Mouse (Mus musculus) limb, embryonic 10.5 days (tissue): Measurements from ENCODE around the gene Rgs3. TPM values are rescaled to one million over a fixed set of nuclear protein-coding genes. Genes with fewer than 3 reads are reported as not detected.
A peak's percentile ranks its signal among the peaks of the same experiment; 100 is the strongest.

Source experiments
- DNase-seq: peaks from one replicate; pipeline ENCODE4 v3.0.0-alpha.2; 2017; ENCODE audit warnings: low spot score
- H3K27ac ChIP-seq: fragments of 300-500 bp; sonication (generic); 2 replicates; pipeline ENCODE4 v1.5.1; 2016; ENCODE audit warnings: mild to moderate bottlenecking
- H3K27me3 ChIP-seq: fragments of 300-500 bp; sonication (generic); 2 replicates; pipeline ENCODE4 v1.6.1; 2016; ENCODE audit warnings: low read depth, mild to moderate bottlenecking; ENCODE audit not compliant: poor library complexity, severe bottlenecking
- H3K36me3 ChIP-seq: fragments of 300-500 bp; sonication (generic); 2 replicates; pipeline ENCODE4 v1.6.1; 2016; ENCODE audit warnings: mild to moderate bottlenecking, moderate library complexity
- H3K4me1 ChIP-seq: fragments of 300-500 bp; sonication (generic); 2 replicates; pipeline ENCODE4 v1.6.1; 2016
- H3K4me3 ChIP-seq: fragments of 300-500 bp; sonication (generic); 2 replicates; pipeline ENCODE4 v1.5.1; 2016; ENCODE audit warnings: mild to moderate bottlenecking, moderate library complexity
- H3K9me3 ChIP-seq: fragments of 300-500 bp; sonication (generic); replicated peaks from 2 replicates; pipeline ENCODE4 v1.6.1; 2016; ENCODE audit warnings: mild to moderate bottlenecking
- WGBS: fragments of 180-500 bp; shearing (Covaris S2); methylation state at CpG from one replicate; pipeline ENCODE4 v1.1.7; 2016; 5-methylcytosine and 5-hydroxymethylcytosine counted together
- polyA plus RNA-seq: library from polyadenylated mRNA; unstranded; fragments of >200 nt; fragmentation: Nextera tagmentation; extraction: Ambion mirVana; gene quantifications from 2 replicates; pipeline ENCODE4 v1.2.1, GENCODE M21; 2016

Gene Rgs3
- polyA plus RNA-seq, 1 experiment from 2014 or later: 38.2 TPM

DNA sequence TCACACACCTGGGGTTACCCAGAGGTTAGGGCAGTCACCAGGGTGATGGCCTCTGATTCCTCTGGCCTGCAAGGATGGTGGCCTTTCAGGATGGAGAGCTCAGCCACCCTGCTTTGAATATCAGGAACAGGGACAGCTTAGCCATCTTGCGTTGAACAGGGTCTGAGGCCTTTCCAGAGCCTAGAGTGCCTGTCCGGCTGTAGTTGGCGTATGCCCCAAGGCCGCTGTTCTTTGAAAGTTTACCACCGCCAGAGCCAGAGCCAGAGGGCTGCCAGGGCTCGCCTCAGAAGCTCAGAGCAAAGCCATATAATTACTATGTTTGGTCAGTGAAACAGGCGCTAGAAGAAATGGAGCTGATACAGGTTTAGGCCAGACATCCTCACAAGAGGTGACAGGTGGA, 68.9 kb downstream of the Rgs3 start:
- DNase-seq: no peak
- WGBS: 72% methylated on average over 7 of the region's 7 CpGs
- Histone ChIP-seq H3K36me3 (no peaks in the 10 kb centered on the region), H3K4me3 (no peak overlapping the region), H3K4me1 (peaks cover 76% of the 10 kb centered on the region), H3K27ac (peak overlapping the region; percentile 2; the same call in 1 of the 2 replicates), H3K27me3 (no peaks in the 10 kb centered on the region), H3K9me3 (no peaks in the 10 kb centered on the region)

DNA sequence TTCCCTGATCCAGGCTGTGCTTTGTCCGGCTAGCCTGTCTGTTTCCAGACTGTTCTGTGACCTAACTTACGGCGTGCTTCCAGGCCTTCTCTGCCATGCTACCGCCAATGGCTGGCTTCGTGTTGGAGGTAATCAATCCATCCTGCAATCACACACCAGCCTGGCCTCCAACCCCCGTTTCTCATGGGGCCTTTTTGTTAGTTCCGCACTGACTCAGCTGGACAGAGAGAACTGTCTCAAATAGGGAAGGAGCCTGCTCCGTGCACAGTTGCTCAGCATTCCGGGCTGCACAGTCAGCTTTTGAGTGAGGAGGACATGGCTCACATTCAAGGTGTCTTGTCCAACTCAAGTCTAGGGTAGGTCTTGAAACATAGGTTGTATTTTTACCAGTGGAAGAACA, 69.8 kb downstream of the Rgs3 start:
- Histone ChIP-seq H3K9me3 (no peaks in the 10 kb centered on the region), H3K36me3 (no peaks in the 10 kb centered on the region), H3K4me1 (peaks cover 76% of the 10 kb centered on the region), H3K27ac (peak overlapping the region; percentile 73), H3K27me3 (no peaks in the 10 kb centered on the region), H3K4me3 (no peak overlapping the region)
- WGBS: 73% methylated on average over 9 of the region's 9 CpGs
- DNase-seq: peak; percentile 31

DNA sequence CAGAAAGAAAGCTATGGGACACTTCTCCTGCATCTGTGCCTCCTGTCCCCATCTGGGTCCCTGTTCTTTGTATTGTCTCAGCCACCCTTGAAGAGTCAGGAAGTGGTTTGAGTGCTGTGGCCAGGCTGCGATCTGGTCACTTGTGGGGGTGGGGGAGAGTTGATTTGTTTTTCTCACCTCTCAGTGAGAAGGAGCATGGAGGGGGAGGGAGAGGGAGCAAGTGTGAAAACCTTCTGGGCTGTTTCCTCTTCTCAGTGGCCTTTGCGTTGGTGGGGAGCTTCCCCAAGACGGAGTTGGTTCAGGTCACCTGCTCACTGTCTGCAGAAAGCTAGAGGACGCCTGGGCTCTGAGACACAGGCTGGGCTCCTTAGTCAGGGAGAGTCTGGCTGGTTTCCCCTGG, 70.3 kb downstream of the Rgs3 start:
- whole genome bisulfite sequencing: 12% methylated on average over 4 of the region's 4 CpGs
- DNase-seq: no peak
- Histone ChIP-seq H3K4me1 (peaks cover 74% of the 10 kb centered on the region), H3K27me3 (no peaks in the 10 kb centered on the region), H3K9me3 (no peaks in the 10 kb centered on the region), H3K4me3 (no peak overlapping the region), H3K27ac (peak overlapping the region; percentile 73), H3K36me3 (no peaks in the 10 kb centered on the region)

DNA sequence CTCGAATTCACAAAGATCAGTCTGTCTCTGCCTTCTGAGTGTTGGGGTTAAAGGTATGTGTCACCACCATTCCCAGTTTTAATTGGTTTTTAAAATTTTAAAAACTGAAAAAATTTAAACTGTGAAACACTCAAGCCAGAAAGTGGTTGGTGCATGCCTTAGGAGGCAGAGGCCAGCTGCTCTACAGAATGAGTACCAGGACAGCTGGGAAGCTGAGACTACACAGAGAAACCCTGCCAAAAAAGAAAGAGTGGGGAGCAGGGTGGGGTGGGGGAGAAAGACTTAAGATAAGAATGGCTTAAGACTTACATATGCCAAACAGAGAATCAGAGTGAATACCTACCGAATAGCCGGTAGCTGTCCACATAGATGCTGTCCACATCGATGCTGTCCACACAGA, 73.6 kb downstream of the Rgs3 start:
- H3K27me3 ChIP-seq: no peaks in the 10 kb centered on the region
- peaks cover 48% of the 10 kb centered on the region for H3K4me1 ChIP-seq
- no peaks in the 10 kb centered on the region for H3K36me3 ChIP-seq
- WGBS: 94% methylated on average over 4 of the region's 4 CpGs
- no peak overlapping the region for H3K27ac ChIP-seq
- DNase-seq: no peak
- no peaks in the 10 kb centered on the region for H3K9me3 ChIP-seq
- no peak overlapping the region for H3K4me3 ChIP-seq

DNA sequence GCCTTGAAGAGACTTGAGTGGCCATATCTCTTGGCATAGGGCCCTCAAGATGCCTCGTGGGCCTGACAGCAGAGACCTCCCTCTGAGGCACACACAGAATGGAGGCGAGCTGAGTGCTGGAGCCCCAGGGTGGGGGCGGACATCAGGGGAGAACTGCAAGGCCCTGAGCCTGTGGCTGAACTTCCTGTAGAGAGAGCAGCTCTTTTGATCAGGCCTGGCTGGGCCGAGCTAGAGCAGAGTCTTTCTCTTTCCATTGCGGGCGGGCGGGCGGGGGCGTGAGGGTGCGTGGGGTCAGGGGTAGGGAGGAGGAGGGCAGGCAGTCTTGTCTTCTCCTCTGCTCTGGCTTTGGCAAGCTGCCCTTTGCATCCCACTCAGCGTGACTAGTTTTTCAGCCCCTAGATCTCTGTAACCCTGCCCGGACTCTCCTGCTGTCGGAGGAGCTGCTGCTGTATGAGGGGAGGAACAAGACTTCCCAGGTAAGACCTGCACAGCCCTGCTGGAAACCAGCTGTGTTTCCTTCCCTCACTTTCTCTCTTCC, 74.5 kb downstream of the Rgs3 start:
- no peaks in the 10 kb centered on the region for H3K27me3 ChIP-seq
- H3K4me1 ChIP-seq: peaks cover 44% of the 10 kb centered on the region
- no peak overlapping the region for H3K4me3 ChIP-seq
- no peaks in the 10 kb centered on the region for H3K9me3 ChIP-seq
- H3K36me3 ChIP-seq: no peaks in the 10 kb centered on the region
- DNase-seq: no peak
- WGBS: 61% methylated on average over 13 of the region's 13 CpGs
- peak overlapping the region; percentile 38 for H3K27ac ChIP-seq

DNA sequence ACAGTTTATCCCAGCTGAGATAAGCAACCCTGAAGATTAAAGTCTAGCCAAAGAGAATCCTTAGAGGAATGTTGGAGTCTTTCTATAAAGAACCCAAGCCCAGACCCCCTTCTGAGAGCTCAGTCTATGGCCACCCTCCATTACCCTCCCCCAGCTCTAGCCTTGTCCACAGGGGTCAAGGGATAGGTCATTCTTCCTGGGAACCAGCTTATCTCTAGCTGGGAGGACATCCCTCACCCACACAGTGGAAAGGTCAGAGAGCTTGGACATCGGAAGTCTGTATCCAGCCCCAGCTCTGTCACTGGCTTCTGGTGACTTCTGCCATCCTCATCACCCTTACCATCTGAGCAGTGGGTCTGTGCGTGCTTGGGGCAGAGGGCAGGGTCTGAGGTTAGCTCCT, 75.2 kb downstream of the Rgs3 start:
- peaks cover 37% of the 10 kb centered on the region for H3K4me1 ChIP-seq
- H3K27ac ChIP-seq: no peak overlapping the region
- no peaks in the 10 kb centered on the region for H3K9me3 ChIP-seq
- no peak for DNase-seq
- no peak overlapping the region for H3K4me3 ChIP-seq
- 63% methylated on average over 2 of the region's 2 CpGs for WGBS
- H3K36me3 ChIP-seq: no peaks in the 10 kb centered on the region
- no peaks in the 10 kb centered on the region for H3K27me3 ChIP-seq

DNA sequence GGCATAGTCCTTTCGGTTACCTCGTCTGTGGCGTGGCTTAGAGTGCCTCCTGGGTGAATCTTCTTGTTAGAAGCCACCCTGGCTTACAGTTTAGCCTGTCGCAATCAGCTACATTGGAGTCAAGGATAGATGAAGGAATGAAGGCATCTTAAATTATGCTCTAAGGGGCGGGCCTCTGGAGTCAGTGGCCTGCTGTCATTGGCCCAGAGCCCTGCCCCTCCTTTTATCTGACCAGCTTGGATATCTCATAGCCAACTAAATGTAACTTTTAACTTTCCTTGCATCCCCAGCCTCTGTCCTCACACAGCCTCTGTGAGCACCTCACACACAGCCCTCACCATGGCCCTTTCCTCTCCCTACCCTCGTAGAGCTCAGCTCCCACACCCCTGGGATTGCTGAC, 76.4 kb downstream of the Rgs3 start:
- H3K4me3 ChIP-seq: no peak overlapping the region
- no peaks in the 10 kb centered on the region for H3K36me3 ChIP-seq
- no peak overlapping the region for H3K27ac ChIP-seq
- no peak for DNase-seq
- peaks cover 34% of the 10 kb centered on the region for H3K4me1 ChIP-seq
- no peaks in the 10 kb centered on the region for H3K9me3 ChIP-seq
- no peaks in the 10 kb centered on the region for H3K27me3 ChIP-seq
- WGBS: 88% methylated on average over 6 of the region's 6 CpGs

DNA sequence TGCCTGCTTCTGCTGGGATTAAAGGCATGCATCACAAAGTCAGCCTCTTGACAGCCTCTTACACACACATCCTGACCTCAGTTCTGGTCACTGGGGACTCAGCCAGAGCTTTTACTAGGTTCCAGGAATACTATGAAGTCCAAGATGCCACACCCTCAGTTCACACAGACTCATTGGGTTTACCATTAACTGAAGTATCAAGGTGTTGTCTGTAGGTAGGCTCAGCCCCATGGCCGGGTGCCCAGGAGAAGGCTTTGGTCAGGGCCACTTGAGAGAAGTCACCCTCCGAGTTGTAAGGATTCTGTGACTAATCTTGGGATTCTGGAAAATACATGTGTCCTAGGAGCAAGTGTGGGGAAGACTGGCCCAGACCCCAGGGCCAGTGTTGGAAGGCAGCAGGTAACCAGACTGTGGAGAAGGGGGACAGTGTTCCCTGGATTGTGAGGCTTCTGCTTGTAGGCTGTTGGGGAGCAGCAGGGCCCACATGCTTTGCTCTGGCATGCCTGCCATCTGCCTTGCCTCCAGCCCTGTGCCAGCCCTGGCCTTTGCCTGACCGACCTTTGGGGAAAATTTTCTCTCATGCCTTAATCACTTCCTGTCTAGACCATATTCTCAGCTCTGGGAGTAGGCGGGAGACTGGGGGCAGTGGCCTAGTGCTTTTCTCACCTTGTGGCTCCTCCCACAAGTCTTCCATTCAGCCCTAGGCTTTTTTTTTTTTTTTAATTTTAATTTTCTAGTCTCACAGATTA, 78.4 kb downstream of the Rgs3 start:
- no peaks in the 10 kb centered on the region for H3K36me3 ChIP-seq
- no peak for DNase-seq
- H3K27me3 ChIP-seq: no peaks in the 10 kb centered on the region
- H3K9me3 ChIP-seq: no peaks in the 10 kb centered on the region
- H3K4me3 ChIP-seq: no peak overlapping the region
- H3K27ac ChIP-seq: peak overlapping the region; percentile 47
- peaks cover 48% of the 10 kb centered on the region for H3K4me1 ChIP-seq
- WGBS: 81% methylated on average over 4 of the region's 4 CpGs

DNA sequence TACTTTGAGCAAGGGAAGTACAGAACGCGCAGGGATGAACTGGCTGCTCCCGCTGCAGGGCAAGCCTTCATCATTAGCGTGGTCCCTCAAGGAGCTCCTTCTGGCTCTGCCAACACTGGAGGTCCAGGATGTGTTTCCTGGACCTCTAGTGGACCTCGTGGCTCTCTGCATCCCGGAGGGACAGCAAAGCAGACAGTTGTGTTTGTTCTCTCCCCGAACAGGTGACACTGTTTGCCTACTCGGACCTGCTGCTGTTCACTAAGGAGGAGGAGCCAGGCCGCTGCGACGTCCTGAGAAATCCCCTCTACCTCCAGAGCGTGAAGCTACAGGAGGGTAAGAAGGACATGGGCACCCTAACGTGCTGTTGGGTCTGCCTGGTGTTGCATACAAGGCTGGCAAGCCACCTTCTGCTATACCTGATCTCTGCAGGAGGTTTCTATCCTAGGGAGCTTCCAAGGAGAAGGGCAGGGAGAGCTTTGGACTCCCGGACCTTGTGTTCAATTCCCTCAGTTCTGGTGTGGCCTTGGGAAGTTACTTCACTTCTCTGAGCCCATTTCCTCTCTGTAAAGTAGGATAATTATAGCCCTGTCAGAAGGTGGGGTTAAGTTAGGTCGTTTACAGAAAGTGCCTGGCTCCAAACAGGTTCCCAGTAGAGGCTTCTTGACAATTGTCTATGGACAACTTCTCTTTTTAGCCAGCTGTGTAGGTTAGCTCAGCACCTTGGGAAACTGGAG, 81.0 kb downstream of the Rgs3 start:
- Histone ChIP-seq H3K4me3 (no peak overlapping the region), H3K27ac (peak overlapping the region; percentile 33; the same call in 1 of the 2 replicates), H3K36me3 (no peaks in the 10 kb centered on the region), H3K9me3 (no peaks in the 10 kb centered on the region), H3K4me1 (peaks cover 52% of the 10 kb centered on the region), H3K27me3 (no peaks in the 10 kb centered on the region)
- DNase-seq: no peak
- 64% methylated on average over 15 of the region's 15 CpGs for WGBS

DNA sequence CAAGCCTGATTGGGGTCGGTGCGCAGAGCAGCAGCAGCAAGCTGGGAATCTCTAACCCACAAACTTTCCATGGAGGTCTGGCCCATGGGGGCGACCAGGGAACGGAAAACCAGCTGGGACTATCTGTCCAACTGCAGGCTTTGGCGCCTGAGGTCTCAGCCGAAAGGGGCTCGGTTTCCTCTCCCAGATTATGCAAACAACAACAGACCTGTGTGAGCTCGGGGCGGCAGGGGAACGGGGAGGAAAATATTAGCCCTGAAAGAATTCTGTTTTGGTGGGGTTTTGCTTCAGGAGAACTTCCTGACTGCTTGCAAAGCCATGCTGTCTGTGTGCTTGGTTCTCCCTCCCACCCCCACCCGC, 81.6 kb downstream of the Rgs3 start:
- WGBS: 28% methylated on average over 11 of the region's 11 CpGs
- H3K36me3 ChIP-seq: no peaks in the 10 kb centered on the region
- no peaks in the 10 kb centered on the region for H3K9me3 ChIP-seq
- DNase-seq: no peak
- peak overlapping the region; percentile 20; the same call in 1 of the 2 replicates for H3K27ac ChIP-seq
- H3K4me3 ChIP-seq: no peak overlapping the region
- no peaks in the 10 kb centered on the region for H3K27me3 ChIP-seq
- H3K4me1 ChIP-seq: peaks cover 52% of the 10 kb centered on the region

DNA sequence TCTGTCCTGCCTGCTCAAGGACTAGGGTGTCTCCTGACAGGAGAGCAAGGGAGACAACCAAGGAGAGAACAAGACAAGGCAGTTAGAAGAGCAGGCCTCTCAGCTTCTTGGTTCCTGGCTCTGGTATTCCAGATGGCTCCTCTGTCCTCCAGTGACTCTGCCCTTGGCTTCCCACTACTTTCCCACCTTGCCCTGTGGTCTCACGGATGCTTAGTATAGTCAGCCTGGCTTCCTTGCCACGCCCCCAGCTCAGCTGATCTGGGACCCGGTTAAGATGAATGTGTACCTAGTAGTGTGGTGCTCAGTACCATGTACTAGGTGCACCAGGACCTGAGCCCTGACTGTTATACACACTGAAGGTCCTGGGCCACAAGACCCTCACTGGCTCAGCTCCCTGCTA, 82.0 kb downstream of the Rgs3 start:
- Histone ChIP-seq H3K27ac (peak overlapping the region; percentile 20; the same call in 1 of the 2 replicates), H3K27me3 (no peaks in the 10 kb centered on the region), H3K36me3 (no peaks in the 10 kb centered on the region), H3K9me3 (no peaks in the 10 kb centered on the region), H3K4me3 (no peak overlapping the region), H3K4me1 (peaks cover 50% of the 10 kb centered on the region)
- 64% methylated on average over 3 of the region's 3 CpGs for WGBS
- no peak for DNase-seq

DNA sequence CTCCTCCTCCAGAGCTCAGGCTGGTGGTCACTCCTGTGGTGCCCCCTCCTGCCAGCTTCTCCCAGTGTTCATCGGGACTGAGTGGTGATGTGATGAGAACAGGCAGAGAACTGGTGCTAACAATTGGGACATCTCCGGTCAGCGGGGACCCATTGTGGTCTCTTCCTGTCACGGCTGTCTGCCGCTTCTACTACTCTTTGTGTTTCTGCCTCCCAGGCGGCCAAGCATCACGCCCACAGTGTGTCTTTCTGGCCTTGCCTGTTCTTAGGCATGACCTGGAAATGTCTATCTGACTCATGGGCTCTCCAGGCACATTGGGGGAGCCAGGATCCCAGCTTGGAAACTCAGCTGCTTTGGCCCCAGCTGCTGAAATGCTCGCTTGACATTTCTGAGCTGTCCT, 83.8 kb downstream of the Rgs3 start:
- DNase-seq: no peak
- peak overlapping the region; percentile 72; the same call in 1 of the 2 replicates for H3K27ac ChIP-seq
- no peaks in the 10 kb centered on the region for H3K9me3 ChIP-seq
- H3K36me3 ChIP-seq: no peaks in the 10 kb centered on the region
- WGBS: 89% methylated on average over 8 of the region's 8 CpGs
- no peaks in the 10 kb centered on the region for H3K27me3 ChIP-seq
- H3K4me3 ChIP-seq: no peak overlapping the region
- H3K4me1 ChIP-seq: peaks cover 44% of the 10 kb centered on the region

DNA sequence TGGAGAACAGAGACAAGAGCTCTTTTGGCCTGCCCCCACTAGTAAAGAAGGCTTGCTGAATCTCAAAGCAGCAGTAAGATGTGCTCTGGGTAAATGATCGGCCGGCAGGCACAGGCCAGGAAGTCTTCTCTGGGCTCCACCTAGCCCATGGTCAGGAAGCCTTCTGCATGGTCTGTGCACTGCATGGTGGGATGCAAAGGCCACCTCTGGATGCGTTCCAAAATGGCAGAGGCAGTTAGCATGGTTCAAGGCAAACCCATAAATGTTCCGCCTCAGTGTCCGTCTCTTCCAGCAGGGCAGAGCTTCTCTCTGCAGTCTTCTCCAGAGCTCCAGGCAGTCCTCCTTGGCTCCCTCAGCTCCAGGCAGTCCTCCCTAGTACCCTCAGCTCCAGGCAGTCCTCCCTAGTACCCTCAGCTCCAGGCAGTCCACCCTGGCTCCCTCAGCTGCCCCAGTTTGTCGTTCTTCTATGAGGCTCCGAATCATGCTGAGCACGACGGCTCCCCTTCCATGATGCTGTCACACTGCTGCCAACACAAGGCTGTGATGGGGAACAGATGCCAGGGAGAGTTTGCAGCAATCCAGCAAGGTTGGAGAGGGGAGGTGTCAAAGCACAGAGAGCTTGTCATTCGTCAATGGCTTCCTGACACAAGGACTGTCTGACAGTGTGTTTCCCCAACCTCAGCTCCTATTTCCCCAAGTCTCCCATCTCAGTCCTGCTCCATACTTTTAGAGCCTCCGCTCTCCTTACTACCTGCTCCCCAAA, 84.6 kb downstream of the Rgs3 start:
- peaks cover 42% of the 10 kb centered on the region for H3K4me1 ChIP-seq
- no peaks in the 10 kb centered on the region for H3K9me3 ChIP-seq
- 62% methylated on average over 11 of the region's 11 CpGs for WGBS
- DNase-seq: no peak
- no peaks in the 10 kb centered on the region for H3K27me3 ChIP-seq
- H3K36me3 ChIP-seq: no peaks in the 10 kb centered on the region
- H3K27ac ChIP-seq: peak overlapping the region; percentile 72
- no peak overlapping the region for H3K4me3 ChIP-seq
